Mouse (Mus musculus) C2C12 (cell line): ENCODE data around the gene Rgs9. TPM values are rescaled to one million over a fixed set of nuclear protein-coding genes. Genes with fewer than 3 reads are reported as not detected.

ENCODE experiments used
- H3K27me3 ChIP-seq: one replicate; pipeline ENCODE4 v1.6.1; 2011; ENCODE audit not compliant: control insufficient read depth, insufficient read depth, insufficient read length
- H3K36me3 ChIP-seq: one replicate; pipeline ENCODE4 v1.6.1; 2011; ENCODE audit not compliant: control insufficient read depth, insufficient read depth
- H3K4me3 ChIP-seq: one replicate; pipeline ENCODE4 v1.5.1; 2011; ENCODE audit warnings: mild to moderate bottlenecking, control low read depth; ENCODE audit not compliant: poor library complexity, insufficient read depth, severe bottlenecking
- H3K79me2 ChIP-seq: one replicate; pipeline ENCODE4 v1.6.1; 2011; ENCODE audit not compliant: control insufficient read depth, insufficient read depth
- H3K79me3 ChIP-seq: one replicate; pipeline ENCODE4 v1.6.1; 2011; ENCODE audit warnings: low read depth, control low read depth
- H3ac ChIP-seq: one replicate; pipeline ENCODE3; 2011; ENCODE audit warnings: low read depth; ENCODE audit not compliant: control insufficient read depth, insufficient read length
- CEBPB ChIP-seq: IDR thresholded peaks from one replicate; pipeline ENCODE4 v1.6.1; 2011; ENCODE audit warnings: low read depth, mild to moderate bottlenecking, control low read depth, moderate library complexity
- CTCF ChIP-seq: IDR thresholded peaks from one replicate; pipeline ENCODE4 v1.5.1; 2011; ENCODE audit not compliant: control insufficient read depth, insufficient read depth, insufficient read length
- FOSL1 ChIP-seq: IDR thresholded peaks from one replicate; pipeline ENCODE4 v1.8.0; 2011; ENCODE audit warnings: mild to moderate bottlenecking, low read length; ENCODE audit not compliant: poor library complexity, insufficient read depth, severe bottlenecking
- MAX ChIP-seq: IDR thresholded peaks from one replicate; pipeline ENCODE4 v1.6.1; 2011; ENCODE audit warnings: mild to moderate bottlenecking, control low read depth
- MYOD1 ChIP-seq: IDR thresholded peaks from one replicate; pipeline ENCODE4 v1.6.1; 2011; ENCODE audit warnings: low read depth; ENCODE audit not compliant: control insufficient read depth, insufficient read length
- MYOG ChIP-seq: IDR thresholded peaks from one replicate; pipeline ENCODE4 v1.6.1; 2011; ENCODE audit not compliant: control insufficient read depth, insufficient read length; ENCODE audit errors: extremely low read depth
- USF1 ChIP-seq: IDR thresholded peaks from one replicate; pipeline ENCODE4 v1.6.1; 2011; ENCODE audit warnings: low read depth, mild to moderate bottlenecking, control low read depth, moderate library complexity
- polyA plus RNA-seq: library from polyadenylated mRNA; unstranded; fragments of >200 nt; fragmentation: generic; extraction: Trizol; gene quantifications from one replicate; pipeline ENCODE4 v1.2.1, GENCODE M21; 2012; ENCODE audit warnings: missing spikeins

The Rgs9 gene
- polyA plus RNA-seq, 1 experiment, result 0.02 TPM

GRCm38 (mm10) chr11:109227139-109227538 is 70.8 kb downstream of the Rgs9 start:
- TF ChIP-seq CEBPB (no peak), MAX (no peak), MYOG (no peak), CTCF (no peak), MYOD1 (no peak), FOSL1 (no peak), USF1 (no peak)
- no peak overlapping the region for H3ac ChIP-seq
- H3K36me3 ChIP-seq, result no peaks in the 10 kb centered on the region
- no peak overlapping the region for H3K4me3 ChIP-seq
- H3K79me3 ChIP-seq, result no peaks in the 10 kb centered on the region
- no peaks in the 10 kb centered on the region for H3K27me3 ChIP-seq
- no peaks in the 10 kb centered on the region for H3K79me2 ChIP-seq

- Histone ChIP-seq H3K79me3 (no peaks in the 10 kb centered on the region), H3K4me3 (no peak overlapping the region), H3K79me2 (no peaks in the 10 kb centered on the region), H3K27me3 (no peaks in the 10 kb centered on the region), H3ac (no peak overlapping the region), H3K36me3 (no peaks in the 10 kb centered on the region)
- TF ChIP-seq CEBPB (no peak), MYOD1 (no peak), CTCF (no peak), MAX (no peak), MYOG (no peak), FOSL1 (no peak), USF1 (no peak)
Measured at GRCm38 (mm10) chr11:109221209-109222007, 76.5 kb downstream of the Rgs9 start.

- H3K79me3 ChIP-seq, result no peaks in the 10 kb centered on the region
- TF ChIP-seq MYOD1 (no peak), USF1 (no peak), FOSL1 (no peak), CEBPB (no peak), CTCF (no peak), MYOG (no peak), MAX (no peak)
- H3K27me3 ChIP-seq, result no peaks in the 10 kb centered on the region
- no peak overlapping the region for H3K4me3 ChIP-seq
- H3ac ChIP-seq, result no peak overlapping the region
- no peaks in the 10 kb centered on the region for H3K36me3 ChIP-seq
- no peaks in the 10 kb centered on the region for H3K79me2 ChIP-seq
Measured at GRCm38 (mm10) chr11:109218722-109219430, 79.1 kb downstream of the Rgs9 start.

- H3K36me3 ChIP-seq, result no peaks in the 10 kb centered on the region
- no peaks in the 10 kb centered on the region for H3K79me2 ChIP-seq
- H3K79me3 ChIP-seq, result no peaks in the 10 kb centered on the region
- no peak overlapping the region for H3ac ChIP-seq
- H3K27me3 ChIP-seq, result no peaks in the 10 kb centered on the region
- H3K4me3 ChIP-seq, result no peak overlapping the region
- TF ChIP-seq MYOG, result no peak
- TF ChIP-seq CTCF, result no peak
- TF ChIP-seq USF1, result no peak
- TF ChIP-seq MAX, result no peak
- no peak for TF ChIP-seq MYOD1
- TF ChIP-seq CEBPB, result no peak
- no peak for TF ChIP-seq FOSL1
Measured at GRCm38 (mm10) chr11:109217827-109218536, 79.9 kb downstream of the Rgs9 start.

GRCm38 (mm10) chr11:109210772-109211171 is 87.2 kb downstream of the Rgs9 start:
- no peak for TF ChIP-seq MYOD1
- TF ChIP-seq MAX, result no peak
- TF ChIP-seq USF1, result no peak
- TF ChIP-seq CEBPB, result no peak
- no peak for TF ChIP-seq MYOG
- no peak for TF ChIP-seq CTCF
- H3K27me3 ChIP-seq, result no peaks in the 10 kb centered on the region
- H3ac ChIP-seq, result no peak overlapping the region
- no peak overlapping the region for H3K4me3 ChIP-seq
- no peaks in the 10 kb centered on the region for H3K79me3 ChIP-seq
- no peaks in the 10 kb centered on the region for H3K79me2 ChIP-seq
- H3K36me3 ChIP-seq, result no peaks in the 10 kb centered on the region
